Mouse (Mus musculus): Measurements from ENCODE around the gene Chil5.
"Not testable (repeated sequence)": the region's sequence is repeated elsewhere in the genome, so short reads cannot be mapped to it uniquely, and the experiment has no call there.

Chil5 gene

DNA sequence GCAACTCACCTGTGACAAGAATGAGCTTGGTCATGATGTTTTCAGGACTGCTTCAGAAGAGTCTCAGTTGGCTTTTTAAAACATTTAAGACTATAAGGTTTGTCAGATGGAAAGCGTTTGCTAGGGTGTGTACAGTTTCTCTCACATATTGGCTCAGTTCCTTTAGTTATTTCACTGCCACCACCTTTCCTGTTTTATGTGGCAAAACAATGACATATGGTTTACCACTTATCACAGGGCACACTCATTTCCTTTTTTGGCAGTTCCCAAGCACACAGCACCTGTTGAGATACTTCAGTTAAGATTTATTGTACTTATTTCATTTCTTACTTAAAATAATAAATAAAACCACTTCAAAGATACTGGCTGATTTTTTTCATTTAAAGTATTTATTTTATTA lies at the start of gene Chil5:
Chil5 (minus strand) TSS at position 34 of the 400 bp plus-strand sequence.
- no peak for DNase-seq (ENCODE audit: extremely low spot score, low spot score)

DNA sequence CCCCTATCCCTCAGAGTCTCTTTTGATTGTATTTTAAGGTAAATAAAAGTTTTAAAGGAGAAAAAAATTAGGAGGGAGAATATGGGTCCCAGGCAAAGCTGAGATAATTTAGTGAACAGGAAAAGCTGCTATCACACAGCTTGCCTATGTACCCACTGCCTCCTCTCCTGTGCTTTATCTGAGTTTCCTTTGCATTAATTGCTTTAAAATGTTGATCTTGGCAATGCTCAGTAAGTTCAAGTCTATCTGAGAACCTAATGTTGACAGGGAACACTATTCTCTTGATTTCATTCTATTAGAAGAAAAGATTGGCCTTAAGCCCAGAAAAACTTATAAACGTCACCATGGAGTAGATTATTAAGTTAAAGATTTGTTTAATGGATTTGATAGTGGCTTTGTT lies 42.2 kb upstream of the Chil5 start:
- DNase-seq (ENCODE audit: extremely low spot score, low spot score): no peak

DNA sequence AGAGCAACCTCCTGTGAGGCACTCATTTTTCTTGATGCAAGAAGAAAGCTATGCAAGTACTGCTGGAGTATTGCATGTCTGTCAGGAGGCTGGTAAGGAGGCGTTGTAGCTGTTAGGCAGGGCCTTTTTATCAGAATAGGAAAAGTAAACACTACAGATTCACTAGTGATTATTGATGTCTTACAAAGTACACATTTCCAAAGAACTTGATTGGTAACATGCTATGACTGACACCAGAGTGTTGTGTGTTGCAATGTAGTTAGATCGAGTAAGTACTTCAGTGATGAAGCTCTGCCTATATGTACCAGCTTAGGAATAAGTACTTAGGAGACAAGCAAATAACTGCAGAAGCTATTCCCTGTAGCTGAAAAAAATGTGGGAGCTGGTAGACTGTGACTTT lies 38.4 kb upstream of the Chil5 start:
- DNase-seq (ENCODE audit: extremely low spot score, low spot score): no peak

DNA sequence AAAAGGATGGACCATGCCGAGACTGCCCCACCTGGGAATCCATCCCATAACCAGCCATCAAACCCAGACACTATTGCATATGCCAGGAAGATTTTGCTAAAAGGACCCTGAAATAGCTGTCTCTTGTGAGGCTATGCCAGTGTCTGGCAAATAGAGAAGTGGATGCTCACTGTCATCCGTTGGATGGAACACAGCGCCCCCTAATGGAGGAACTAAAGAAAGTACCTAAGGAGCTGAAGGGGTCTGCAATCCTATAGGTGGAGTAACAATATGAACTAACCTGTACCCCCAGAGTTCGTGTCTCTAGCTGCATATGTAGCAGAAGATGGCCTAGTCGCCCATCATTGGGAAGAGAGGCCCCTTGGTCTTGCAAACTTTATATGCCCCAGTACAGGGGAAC lies 35.1 kb upstream of the Chil5 start:
- DNase-seq (ENCODE audit: extremely low spot score, low spot score): not testable (repeated sequence)

GRCm38 (mm10) chr3:106057966-106058365 lies 25.4 kb upstream of the Chil5 start:
- no peak for DNase-seq (ENCODE audit: extremely low spot score, low spot score)

GRCm38 (mm10) chr3:106051896-106052295 lies 19.3 kb upstream of the Chil5 start:
- no peak for DNase-seq (ENCODE audit: extremely low spot score, low spot score)

GRCm38 (mm10) chr3:106040306-106040705 lies 7.7 kb upstream of the Chil5 start:
- no peak for DNase-seq (ENCODE audit: extremely low spot score, low spot score)

DNA sequence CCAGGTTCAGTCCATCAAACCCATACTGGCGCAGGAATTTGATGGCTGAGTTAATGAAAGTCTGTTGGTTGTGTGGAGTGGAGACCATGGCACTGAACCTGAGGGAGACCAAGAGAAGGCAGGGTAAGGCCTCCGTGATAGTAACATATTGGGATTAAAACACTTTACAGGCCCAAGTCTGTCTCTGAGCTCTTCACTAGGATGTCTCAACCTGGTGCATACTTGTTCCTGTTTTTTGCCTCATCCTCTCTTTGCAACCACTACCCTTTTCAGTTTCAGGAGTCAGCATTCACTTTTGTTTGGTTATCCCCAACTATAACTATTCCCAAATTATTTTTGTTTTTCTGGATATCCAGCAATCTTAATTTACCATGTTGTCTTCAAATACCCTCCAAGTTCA lies 8.5 kb downstream of the Chil5 start:
- DNase-seq (ENCODE audit: extremely low spot score, low spot score): no peak

DNA sequence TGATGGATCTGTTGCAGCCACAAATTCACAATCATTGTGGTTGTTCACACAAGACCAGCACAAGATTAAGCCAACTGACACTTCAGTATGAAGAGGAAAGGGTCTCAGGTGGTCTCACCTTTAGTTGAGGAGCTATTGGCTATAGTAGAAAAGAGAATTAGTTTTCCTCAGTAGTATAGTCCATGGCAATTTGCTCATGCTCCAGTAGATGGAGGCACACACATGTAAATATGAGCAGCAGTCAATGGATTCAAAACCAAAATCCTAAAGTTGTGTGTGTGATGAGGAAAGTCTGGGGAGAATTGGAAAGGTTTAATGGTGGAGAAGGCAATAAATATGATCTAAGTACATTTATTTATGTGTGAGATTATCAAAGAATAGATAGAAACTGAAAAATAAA lies 10.8 kb downstream of the Chil5 start:
- no peak for DNase-seq (ENCODE audit: extremely low spot score, low spot score)

DNA sequence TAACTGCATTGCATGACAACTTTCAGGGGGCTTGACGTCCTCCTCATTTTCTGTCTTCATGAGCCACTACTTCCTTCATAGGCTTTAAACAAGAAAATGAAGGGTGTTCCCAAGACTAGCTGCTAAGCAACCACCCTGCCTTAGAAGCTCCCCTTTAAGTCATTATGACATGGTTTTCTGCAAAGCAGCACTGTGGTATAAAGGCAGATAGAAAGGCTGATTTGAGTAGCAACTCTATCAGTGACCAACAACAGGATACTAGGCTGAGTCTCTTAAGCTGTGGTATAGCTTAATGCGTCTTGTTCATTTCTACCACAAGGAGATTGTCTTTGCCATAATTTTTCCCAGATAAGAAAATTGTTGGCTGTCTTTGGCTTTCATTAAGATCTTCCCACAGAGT lies 18.1 kb downstream of the Chil5 start, which contains the start of gene Pifo:
Pifo (minus strand) TSS at position 101 of the 400 bp plus-strand sequence.
- DNase-seq (ENCODE audit: extremely low spot score, low spot score): no peak

DNA sequence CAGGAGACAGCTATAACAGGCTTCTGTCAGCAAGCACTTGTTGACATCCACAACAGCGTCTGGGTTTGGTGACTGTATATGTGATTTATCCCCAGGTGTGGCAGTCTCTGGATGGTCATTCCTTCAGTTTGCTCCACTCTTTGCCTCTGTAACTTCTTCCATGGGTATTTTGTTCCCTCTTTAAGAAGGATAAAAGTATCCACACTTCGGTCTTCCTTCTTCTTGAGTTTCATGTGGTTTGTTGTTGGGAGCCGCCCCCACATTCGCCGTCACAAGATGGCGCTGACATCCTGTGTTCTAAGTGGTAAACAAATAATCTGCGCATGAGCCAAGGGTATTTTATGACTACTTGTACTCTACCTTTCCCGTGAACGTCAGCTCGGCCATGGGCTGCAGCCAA lies 29.3 kb downstream of the Chil5 start:
- not testable (repeated sequence) for DNase-seq (ENCODE audit: extremely low spot score, low spot score)

DNA sequence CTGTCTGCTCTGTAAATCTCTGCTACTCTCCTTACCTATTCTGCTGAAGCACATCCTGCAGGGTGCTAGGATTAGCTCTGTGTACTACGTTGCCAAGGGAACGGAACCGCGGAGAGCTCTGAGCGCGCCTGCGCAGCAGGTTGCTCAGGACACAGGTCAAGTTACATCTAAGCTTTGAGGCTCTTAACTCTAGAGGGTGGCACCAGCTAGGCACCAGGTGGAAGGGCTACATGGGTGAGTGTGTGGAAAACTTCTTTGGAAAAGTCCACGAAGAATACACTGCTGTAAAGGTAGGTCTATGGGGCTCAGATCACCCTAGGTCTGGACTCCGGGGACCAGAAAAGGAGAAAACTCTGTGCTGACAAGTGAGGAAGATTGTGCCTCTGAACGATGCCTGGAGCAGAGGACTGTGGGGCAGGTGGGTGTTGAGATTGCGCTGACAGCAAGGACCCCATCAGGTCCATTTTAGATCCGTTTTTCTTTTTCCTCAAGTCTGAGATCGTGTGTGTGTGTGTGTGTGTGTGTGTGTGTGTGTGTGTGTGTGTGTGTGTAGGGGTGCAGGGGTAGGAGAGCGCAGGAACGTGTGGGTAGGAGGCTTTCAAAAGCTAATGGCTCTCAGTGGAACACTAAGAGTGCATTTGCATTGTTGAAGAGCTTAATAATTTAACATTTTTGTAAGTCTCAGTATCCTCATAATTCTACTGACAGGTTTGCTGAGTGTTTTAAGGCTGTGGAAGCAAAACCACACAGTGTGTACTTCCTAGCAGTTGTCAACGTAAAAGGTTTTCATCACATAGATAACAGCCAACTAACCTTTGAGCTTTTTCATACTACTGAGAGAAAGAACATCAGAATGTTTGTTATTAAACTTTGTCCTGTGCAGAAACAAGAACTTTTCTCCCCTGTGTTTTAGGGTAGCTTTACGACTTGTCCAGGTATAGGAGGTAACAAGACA lies 30.9 kb downstream of the Chil5 start:
- DNase-seq (ENCODE audit: extremely low spot score, low spot score): peak; percentile 41

GRCm38 (mm10) chr3:106000707-106001375 lies 31.8 kb downstream of the Chil5 start:
- DNase-seq (ENCODE audit: extremely low spot score, low spot score): no peak

- no peak for DNase-seq (ENCODE audit: extremely low spot score, low spot score)
Measured at GRCm38 (mm10) chr3:105994730-105995129, 37.9 kb downstream of the Chil5 start.

DNA sequence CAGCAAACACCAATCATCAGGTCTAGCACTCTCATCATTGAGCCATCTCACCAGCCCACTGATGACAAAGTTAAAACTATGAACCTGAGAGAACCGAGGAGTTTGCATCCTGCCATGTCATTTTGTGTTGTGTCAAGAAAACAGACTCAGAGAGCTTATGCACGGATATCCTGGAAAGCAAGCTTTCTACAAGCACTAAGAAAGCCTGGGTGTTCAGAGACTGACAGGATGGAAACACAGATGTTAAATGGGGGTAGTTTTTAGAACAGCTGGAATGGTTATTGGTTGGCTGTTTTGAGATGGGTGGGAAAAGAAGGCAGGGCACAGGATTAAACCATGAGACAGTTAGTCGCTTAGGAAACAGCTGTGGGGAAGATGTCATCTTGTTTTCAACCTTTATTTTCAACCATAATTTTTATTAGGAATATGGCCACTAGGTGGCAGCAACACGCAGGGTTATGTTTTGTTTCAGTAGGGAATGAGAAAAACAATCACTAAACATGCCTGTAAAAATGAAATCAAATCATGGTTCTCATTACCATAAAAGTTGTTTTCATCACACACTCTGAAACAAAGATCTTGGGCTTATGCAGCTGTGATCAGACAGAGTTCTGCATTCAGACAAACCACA lies 40.8 kb downstream of the Chil5 start:
- DNase-seq (ENCODE audit: extremely low spot score, low spot score): peak; percentile 27

DNA sequence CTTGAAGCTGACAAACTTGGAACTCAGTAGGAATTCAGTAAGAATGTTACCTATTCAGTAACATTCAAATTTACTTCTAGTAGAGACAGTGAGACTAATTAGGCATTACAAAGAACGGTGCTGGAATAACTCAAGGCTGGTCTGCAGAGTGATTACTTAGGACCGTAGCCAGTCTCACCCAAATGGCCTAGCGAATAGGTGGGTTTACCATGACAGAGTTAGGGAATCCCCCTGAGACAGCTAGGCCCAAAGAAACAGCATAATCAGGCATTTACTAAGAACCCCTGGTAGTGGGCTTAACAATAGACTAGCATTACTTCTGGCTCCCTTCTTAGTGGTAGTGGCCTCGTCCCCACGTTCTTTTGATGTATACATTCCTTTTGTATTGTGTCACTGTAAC lies 43.0 kb downstream of the Chil5 start:
- DNase-seq (ENCODE audit: extremely low spot score, low spot score): not testable (repeated sequence)

DNA sequence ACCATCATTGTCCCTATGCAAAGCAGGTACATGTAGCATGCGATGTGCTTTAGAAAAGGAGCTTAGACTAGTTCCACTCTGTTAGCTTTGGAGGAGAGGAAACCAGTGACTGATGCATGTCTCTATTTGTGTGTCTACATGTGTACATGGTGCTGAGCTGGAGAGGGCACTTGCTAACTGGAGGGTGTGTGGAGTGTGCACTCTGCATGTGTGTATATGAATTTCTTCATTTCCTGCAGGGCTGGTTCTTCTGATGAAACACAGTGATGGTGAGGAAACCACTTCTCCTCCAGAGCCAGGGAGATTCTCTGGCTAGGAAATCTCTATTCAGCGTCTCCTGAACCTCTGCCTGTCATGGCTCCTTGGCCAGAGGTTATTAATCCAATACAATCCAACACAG lies 58.4 kb downstream of the Chil5 start:
- DNase-seq (ENCODE audit: extremely low spot score, low spot score): no peak

DNA sequence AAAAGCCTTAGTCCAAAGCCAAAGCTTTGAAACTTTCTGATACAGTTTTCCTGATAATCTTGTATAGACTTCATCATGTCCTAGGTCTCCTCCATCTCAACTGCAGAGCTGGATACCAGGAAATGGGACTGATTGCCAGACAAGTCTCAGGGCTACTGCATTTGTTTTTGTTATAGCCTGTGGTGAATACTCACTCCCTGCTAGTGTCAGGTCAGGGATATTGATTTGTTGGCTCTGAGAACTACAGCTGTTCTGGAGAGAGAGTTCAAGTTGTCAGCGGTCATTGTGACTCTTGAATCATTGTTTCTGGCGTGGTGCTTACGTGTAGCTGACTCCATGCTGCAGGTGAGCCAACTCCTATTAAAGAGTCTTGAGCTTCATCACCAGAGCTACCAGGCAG lies 59.2 kb downstream of the Chil5 start, which contains the start of gene Ovgp1:
Ovgp1 (plus strand) TSS at position 301 of the 400 bp plus-strand sequence.
- no peak for DNase-seq (ENCODE audit: extremely low spot score, low spot score)

- DNase-seq (ENCODE audit: extremely low spot score, low spot score): no peak
Measured at GRCm38 (mm10) chr3:105971831-105972446, 60.7 kb downstream of the Chil5 start.
